Mouse (Mus musculus): ENCODE results near the gene Elp5. TPM values are rescaled to one million over a fixed set of nuclear protein-coding genes. Genes with fewer than 3 reads are reported as not detected.

Elp5 gene
- total RNA-seq (2015; ENCODE audit: low replicate concordance) (45.0 and 50.7 TPM in 2 replicates), total RNA-seq (2017; ENCODE audit: low replicate concordance) (25.3 and 45.8 TPM in 2 replicates)

DNA sequence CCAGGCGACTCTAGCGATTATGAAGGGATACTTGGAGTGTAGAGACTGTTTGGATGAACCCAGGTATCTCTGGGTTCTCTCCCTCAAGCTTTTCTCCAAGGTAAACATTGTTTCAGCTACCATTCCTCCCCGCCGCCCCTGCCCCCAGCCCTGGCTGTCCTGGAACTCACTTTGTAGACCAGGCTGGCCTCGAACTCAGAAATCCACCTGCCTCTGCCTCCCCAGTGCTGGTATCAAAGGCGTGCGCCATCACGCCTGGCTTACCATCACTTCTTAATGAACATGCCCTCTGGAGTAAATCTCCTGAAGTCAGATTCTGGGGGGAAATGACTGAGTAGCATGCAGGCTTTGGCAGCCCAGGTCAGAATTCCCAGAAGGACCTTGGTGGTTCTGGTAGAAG is at the start of gene Elp5:
TSS of gene Elp5 (minus strand) at position 293 of the 400 bp plus-strand sequence.
- ATAC-seq (replicated peaks; ENCODE audit: low FRiP score, poor library complexity, severe bottlenecking) = no peak

DNA sequence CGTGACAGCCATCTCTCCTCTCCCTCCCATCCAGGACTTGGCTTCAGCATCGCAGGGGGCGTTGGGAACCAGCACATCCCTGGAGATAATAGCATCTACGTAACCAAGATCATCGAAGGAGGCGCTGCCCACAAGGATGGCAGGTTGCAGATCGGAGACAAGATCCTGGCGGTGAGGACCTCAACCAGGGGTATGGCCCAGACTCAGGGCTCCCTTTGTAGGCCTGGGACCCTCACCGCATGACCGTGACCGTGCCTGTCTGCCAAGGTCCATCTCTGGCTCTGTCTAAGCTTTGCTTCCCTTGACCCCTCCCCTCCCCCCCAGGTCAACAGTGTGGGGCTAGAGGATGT is 49.0 kb upstream of the Elp5 start:
- ATAC-seq (replicated peaks; ENCODE audit: low FRiP score, poor library complexity, severe bottlenecking) = no peak

DNA sequence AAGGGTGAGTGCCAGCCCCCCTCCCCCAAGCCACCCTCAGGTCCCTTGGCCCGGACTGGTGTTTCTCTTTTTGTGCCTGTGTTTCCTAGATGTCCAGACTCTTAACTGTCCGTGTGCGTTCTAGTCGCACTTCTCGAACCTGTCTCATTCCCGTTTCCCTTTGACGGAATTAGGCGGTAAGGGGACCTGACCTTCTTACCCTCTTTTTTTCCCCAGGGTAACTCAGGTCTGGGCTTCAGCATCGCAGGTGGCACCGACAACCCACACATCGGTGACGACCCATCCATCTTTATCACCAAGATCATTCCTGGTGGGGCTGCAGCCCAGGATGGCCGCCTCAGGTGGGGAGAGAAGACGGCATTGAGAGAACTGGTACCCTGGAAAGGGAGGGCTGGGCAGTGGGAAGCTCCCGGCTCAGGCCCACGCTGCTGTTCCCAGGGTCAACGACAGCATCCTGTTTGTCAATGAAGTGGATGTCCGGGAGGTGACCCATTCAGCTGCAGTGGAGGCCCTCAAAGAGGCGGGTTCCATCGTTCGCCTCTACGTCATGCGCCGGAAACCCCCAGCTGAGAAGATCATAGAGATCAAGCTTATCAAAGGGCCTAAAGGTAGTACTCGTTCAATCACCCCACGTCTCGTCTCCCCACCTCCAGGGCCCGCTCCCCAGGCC is 48.5 kb upstream of the Elp5 start:
- no peak for ATAC-seq (replicated peaks; ENCODE audit: low FRiP score, poor library complexity, severe bottlenecking)

DNA sequence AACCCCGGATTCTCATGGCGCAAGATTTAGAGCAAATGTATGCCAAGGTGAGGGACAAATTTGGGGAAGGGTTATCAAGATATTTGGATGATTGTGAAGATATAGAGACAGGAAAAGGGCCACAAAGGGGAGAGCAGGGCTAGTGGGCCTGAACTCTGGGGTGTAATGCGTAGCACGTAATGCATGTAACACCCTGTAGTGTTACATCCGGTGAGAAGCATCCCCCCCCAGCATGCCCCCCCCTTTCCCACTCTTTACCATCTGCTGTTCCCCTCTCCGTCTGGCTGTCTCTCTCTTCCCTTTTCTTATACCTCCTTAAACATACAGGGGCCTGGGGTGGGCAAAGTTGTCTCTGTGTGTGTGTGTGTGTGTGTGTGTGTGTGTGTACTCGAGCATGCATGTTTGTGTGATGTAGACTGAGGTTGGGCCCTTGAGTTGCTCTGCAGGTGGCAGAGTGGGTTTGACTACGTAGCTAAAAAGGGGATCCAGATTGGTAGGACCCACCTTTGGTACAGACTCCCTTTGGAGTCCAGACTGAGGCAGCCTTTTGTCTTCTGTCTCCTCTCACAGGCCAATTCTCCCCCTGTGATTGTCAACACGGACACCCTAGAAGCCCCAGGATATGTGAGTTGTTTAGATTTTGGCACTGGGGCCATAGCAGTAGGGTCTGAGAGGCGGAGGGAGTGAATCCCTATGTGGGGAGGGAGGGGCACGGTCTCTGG is 47.7 kb upstream of the Elp5 start:
- no peak for ATAC-seq (replicated peaks; ENCODE audit: low FRiP score, poor library complexity, severe bottlenecking)

DNA sequence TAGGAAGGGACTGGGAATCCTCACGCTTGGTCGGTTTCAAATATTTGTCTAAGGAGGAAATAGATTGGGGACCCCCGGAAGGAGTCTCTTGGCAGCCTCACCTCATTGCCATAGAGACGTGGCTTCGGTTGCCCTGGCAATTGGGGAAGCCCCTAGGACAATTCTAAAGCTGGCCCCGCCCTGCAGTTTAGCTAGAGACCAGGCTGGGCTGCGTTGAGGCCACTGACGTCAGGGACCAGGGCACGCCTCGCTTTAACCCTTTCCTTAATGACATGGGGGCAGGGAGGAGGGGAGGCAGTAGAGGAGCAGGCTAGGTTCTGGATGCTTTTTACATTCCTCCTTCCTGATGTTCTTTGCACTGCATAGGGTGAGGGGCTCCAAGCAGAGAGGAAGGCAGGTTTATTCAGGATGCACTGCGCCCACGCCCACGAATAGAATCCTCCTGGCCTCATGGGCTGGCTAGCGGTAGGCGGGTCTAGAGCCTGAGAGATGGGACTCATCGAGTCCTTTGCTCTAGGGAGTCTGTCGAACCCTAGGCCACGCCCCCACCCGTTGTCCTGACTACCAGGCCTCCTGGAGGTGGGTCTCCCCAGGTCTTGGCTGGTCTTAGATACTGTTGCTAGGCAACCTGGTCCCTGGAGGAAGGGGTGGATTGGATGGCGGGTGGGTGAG is 46.9 kb upstream of the Elp5 start:
- no peak for ATAC-seq (replicated peaks; ENCODE audit: low FRiP score, poor library complexity, severe bottlenecking)

DNA sequence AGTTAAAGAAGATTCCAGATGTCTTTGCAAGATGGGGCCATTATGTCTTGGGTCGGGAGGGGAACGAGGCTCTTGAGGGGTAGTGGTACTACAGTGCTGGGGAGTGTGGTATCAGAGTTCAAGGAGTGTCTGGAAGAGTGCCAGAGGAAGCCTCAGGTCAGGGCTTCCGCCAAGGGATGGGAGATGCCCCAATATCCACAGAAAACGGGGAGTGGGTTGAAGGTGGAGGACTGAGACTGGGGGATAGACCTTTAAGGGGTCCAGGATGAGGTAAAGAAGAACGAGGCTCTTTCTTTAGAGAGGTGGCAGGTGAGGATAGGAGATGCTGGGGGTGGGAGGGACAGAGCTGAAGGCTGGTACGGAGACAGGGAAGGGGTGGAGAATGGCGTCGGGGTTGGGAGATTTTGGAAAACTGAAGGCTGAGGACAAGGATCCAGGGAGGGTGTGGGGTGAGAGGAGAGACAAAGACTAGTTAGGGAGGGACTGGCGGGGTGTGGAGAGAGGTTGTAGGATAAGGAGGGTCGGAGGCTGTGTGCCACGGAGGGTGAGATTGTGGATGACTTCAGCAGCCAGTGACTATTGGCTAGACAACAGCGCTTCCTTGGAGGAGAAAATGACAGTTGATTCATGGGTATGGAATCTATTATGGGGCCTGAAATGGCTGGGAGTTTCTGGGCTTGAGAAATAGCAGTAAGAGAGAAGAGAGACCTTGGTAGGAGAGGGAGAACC is 46.2 kb upstream of the Elp5 start:
- ATAC-seq (replicated peaks; ENCODE audit: low FRiP score, poor library complexity, severe bottlenecking) = no peak

DNA sequence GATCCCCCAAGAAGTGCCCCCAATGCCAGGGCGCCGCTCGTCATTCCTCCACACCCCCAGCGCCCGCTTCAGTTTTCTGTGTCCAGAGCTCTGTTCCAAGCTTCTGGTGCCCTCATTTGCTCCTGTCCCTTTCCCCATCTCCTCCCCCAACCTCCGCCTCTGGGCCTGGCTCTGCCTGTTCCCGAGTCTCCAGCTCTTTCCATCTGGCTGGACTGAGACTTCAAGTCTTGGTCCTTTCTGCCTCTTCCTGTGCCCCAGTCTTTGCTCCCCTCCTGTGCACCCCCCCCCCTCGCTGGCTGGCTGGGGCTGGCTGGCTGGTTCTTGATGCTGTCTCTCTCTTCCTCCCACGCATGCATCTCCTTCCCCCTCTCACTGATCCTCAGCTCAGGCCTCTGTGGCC is 45.1 kb upstream of the Elp5 start:
- ATAC-seq (replicated peaks; ENCODE audit: low FRiP score, poor library complexity, severe bottlenecking) = no peak

DNA sequence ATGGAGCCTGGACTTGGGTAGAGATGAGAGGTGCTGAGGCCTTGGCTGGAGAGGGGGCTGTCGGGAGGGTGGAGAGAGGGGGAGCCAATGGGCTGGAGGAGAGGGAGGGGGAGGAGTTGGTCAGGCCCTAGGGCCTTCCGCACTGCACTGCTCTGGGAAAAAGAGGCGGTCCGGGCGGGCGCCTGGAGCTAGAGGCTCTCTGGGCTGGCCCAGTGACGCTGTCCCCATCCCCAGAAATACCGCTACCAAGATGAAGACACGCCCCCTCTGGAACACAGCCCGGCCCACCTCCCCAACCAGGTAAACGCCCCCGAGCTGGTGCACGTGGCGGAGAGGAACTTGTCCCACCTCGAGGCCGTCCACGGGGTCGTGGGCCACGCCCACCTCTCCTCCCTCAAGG is 44.4 kb upstream of the Elp5 start:
- no peak for ATAC-seq (replicated peaks; ENCODE audit: low FRiP score, poor library complexity, severe bottlenecking)

DNA sequence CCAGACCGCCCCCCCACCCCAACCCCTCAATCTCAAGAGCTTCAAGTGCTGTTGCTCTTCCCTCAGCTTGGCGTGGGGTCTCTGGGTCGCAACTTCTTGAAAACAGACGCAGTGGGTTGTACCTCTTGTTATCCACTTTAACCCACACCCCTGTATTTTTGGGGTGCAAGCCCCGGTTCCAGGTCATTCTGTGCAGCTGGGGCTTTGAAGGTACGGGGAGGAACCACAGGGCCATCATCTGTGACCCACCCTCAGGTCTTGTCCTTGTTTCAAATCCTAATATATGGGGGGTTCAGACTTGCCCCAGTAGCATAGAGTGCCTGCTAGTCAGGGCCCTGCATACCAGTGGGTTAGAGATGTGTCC is 41.8 kb upstream of the Elp5 start:
- ATAC-seq (replicated peaks; ENCODE audit: low FRiP score, poor library complexity, severe bottlenecking) = no peak

DNA sequence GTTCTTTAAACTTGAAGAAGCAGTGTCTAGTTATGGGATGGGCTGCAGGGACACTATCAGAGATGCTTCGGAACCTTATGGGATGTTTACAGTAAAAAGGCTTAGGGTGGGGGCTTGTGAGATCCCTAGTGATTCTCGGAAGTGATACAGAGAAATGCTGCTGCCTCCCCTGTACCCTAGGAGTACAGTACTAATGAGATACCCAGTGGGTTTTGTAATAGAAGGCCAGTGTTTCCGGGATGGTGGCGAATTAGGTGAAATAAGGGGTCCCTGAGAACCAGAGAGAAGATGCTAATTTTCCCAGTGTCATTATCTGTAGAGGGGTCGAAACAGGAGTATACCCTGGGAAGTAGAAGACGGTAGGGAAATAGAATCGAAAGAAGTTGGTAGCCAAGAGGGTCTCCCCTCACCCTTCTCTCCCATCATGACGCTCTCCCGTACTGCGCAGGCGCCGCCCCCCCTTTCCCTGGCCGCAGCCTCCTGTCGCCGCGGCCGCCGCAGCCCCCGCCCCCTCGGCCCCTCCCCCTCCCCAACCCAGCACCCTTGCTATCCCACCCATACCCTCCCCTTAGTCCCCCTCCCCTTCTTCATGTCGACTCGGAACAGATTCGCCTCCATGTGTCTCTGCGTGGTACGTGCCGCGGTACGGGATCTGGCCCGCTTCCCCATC is 41.3 kb upstream of the Elp5 start:
- no peak for ATAC-seq (replicated peaks; ENCODE audit: low FRiP score, poor library complexity, severe bottlenecking)

DNA sequence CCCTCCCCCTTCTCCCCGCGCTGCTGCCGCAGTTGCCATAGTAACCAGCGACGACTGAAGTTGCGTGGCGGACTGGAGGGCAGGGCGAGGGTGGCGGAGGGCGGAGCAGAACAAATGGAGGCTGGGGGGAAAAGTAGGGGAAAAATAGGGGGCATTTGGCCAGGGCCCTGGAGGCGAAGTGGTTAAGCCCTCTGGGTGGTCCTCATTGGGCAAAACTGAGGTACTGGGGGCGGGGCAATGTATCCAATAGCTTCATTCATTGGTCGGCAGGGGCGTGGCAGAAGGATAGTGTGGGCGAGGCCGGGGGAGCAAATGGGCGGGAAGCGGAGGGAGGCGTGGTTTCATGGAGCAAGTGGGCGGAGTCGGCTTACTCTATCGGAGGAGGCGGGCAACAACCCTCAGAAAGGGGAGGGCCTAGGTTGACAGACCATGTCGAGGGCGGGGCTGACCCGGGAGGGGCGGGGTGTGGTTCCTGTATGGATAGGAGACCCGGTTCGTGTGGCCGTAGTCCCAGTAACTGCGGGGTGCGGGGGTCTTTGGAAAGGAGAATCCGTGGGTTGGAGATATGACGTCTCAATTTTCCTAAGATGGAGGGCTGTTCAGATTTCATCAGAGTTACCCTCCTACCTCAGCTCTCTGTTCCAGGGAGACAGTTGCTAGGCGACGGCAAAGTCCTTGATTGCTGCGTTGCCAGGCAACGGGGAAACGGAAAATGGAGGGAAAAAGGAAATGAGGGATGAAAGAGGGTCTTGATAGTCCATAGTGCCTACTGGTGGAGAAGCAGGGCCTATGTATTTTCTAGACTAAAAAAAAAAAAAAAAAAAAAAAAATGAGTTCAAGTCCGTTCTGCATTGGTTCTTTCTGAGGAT is 39.2 kb upstream of the Elp5 start:
- ATAC-seq (replicated peaks; ENCODE audit: low FRiP score, poor library complexity, severe bottlenecking) = peak; percentile 87

DNA sequence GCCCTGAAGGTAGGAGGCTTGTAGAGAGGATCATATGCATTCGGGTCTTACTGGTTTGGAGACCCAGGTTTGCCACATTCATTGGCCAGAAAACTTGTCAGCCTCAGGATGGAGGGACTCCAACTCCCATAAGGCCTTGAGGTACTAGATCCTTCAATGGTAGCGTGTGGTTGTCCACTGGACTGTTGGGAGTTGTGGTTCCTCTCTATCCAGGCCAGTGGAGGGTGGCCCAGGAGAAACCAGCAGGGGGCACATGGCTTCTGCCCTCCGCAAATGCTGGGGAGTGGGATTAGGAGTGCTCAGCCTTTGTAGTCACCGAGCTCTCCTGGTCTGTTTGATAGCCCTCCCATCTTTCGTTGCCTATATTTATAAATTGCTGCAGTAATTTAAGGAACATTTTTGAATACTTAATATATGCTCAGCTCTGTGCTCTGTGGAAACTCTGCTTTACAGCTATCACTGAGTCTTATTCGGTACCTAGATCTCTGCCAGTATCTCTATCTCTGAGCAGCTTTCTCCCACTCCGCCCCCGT is 38.5 kb upstream of the Elp5 start:
- ATAC-seq (replicated peaks; ENCODE audit: low FRiP score, poor library complexity, severe bottlenecking) = peak; percentile 79

DNA sequence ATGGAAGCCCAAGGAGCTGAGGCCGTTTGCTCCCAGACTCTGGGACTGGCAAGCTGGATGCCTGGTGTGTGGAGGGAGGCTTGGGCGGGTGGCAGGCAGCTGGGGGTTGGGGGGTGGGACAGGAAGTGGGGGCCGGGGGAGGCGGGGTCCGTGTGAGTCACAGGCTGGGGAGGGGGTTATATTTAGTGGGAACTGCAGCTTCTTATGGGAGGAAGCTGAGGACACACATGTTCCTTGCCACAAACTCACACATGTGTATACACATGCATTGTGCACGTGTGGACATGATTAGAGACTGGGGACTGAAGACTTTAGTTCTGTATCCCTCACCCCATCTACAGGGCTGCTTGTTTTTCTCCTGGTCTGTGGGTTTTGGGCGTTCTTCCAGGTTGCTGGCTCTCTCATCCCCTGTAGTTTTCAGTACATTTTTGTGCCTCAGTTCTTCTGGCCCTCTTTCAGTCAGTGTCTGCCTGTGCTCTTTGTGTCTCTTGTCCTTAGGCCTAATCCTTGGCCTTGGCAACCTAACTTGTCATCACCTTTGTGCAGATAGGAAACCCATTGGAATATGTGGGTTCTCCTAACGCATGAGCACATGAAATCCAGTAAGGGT is 37.8 kb upstream of the Elp5 start:
- no peak for ATAC-seq (replicated peaks; ENCODE audit: low FRiP score, poor library complexity, severe bottlenecking)

DNA sequence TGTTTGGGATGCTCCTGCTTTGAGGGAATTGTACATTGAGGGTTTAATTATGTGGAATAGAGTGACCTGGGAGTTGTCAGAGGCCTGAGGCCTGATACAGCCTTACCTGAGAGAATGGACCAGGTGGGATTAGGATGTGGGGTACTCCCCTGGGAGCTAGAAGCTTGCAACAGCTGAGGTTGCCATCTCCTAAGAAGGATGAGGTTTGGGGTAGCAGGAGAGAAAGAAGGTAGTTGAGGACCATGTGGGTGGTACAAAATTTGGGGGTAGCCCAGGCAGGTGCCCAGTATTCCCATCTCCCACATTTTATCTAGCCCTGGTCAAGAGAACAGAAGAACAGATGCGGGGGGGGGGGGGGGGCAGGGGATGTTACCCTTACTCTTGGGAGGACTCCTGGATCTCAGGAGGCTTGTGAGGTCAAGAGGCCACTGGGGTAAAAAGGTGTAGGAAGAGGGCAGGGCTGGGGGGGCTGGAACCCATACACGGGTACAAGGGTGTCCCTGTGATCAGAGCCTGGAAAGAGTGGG is 37.2 kb upstream of the Elp5 start:
- no peak for ATAC-seq (replicated peaks; ENCODE audit: low FRiP score, poor library complexity, severe bottlenecking)

DNA sequence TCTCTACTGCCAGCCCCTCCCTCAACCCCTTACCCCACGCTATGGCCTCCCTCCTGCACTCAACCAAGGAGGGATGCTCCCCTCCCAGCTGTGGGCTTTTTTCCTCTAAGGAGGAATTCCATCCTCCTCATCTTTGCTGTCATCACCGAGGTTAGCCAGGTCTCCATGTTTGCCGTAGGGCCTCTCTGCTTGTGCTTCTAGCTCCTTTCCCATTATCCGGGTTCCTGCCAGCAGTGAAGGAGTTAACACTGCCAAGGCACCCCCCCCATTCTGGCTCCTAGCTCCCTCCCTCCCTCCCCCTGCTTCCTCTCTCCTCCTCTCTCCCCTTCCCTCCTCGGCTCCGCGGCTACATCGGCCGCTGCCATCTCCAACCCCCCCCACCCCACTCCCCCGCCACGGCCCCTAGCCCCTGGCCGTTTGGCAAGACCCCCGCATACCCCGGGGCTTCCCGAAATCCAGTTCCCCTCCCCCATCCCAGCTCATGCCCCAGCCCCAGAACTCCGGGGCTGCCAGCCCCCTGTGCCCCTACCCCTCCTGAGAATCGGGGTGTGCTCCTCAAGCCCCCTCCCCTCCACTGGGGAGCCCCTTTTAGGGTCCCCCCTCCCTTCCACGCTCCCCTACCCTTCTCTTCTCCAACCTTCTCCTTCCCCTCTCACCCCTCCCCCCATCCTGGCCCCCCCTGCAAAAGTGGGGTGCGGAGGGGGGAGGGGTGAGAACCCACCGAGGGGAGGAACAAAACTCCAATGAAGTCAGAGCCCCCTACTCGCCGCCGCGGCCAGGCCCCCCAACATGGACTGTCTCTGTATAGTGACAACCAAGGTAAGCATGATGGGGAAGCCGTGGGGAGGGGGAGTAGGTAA is 36.0 kb upstream of the Elp5 start:
- ATAC-seq (replicated peaks; ENCODE audit: low FRiP score, poor library complexity, severe bottlenecking) = no peak

DNA sequence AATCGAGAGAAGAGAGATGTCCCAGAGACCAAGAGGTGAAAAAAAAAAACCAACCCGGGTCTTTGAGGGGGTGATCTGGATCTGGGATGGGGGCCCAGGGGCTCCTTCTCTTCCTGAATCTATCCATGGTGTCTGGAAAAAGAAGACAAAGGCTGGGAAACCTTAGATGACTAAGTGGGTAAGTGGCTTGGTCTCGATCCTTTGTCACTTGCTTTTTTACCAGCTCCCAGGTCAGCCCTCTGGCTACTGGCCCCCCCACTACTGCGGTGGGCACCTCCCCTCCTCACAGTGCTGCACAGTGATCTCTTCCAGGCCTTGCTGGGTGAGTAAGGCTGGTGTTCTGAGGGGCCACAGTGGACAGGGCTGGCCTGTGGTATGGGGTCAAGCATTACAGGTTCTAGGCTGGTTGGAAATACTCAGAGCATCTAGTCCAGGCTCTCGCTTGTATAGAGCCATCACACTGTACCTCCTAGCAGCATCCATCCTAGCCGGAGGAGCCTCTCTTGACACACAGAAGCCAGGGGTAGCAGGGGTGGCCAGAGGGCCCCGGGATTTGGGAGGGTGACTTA is 35.0 kb upstream of the Elp5 start:
- ATAC-seq (replicated peaks; ENCODE audit: low FRiP score, poor library complexity, severe bottlenecking) = no peak

DNA sequence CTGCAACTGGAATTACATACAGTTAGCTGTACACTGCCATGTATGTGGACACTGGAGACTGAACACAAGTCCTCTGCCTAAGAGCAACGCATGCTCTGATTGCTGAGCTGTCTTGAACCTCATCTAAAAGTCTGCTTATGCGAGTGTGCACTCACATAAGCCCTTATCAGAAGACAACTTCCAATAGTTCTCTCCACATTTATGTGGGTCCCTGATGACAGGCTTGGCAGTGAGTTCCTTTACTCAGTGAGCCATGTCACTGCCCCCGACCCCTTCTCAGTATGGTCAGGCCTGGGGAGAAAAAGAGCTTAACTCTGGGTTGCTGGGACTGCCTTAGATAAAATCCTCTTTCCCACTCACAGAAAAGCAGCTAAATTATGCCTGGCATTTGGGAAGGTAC is 34.4 kb upstream of the Elp5 start, which contains the start of gene Dlg4:
TSS of gene Dlg4 (plus strand) at position 274 of the 400 bp plus-strand sequence.
- no peak for ATAC-seq (replicated peaks; ENCODE audit: low FRiP score, poor library complexity, severe bottlenecking)

Measured in erythroid progenitor cell, adult 5-6 weeks (primary cell).